Mouse (Mus musculus) CH12.LX (cell line): ENCODE measurements at regions not wholly inside any gene's neighbourhood (a gene's known extent, or its start where the extent isn't known, plus 50 kb on each side); places are given as distances from the start of the nearest gene placed in this dataset.

Experiments
- CTCF ChIP-seq, 2 experiments: IDR thresholded peaks in 1 of 2; conservative IDR thresholded peaks in 1 of 2; 2 replicates each; pipeline ENCODE4 v1.5.1; 2011 to 2012; ENCODE audit warnings: low read depth in 2 of 2, low read length in 2 of 2, improper control_type of control experiment in 1 of 2, inconsistent platforms in 1 of 2, mild to moderate bottlenecking in 1 of 2, moderate library complexity in 1 of 2
- EP300 ChIP-seq: IDR thresholded peaks from 2 replicates; pipeline ENCODE4 v1.6.1; 2011; ENCODE audit warnings: low read length, improper control_type of control experiment
- GABPA ChIP-seq: IDR thresholded peaks from 2 replicates; pipeline ENCODE4 v1.6.1; 2012; ENCODE audit warnings: low read depth, low read length, improper control_type of control experiment, inconsistent platforms; ENCODE audit not compliant: insufficient replicate concordance
- HCFC1 ChIP-seq: IDR thresholded peaks from 2 replicates; pipeline ENCODE4 v1.6.1; 2012; ENCODE audit warnings: low read depth, mild to moderate bottlenecking, inconsistent platforms, low read length, improper control_type of control experiment
- IRF4 ChIP-seq: IDR thresholded peaks from 2 replicates; pipeline ENCODE4 v1.6.1; 2014; ENCODE audit warnings: low read depth, mild to moderate bottlenecking, inconsistent platforms, low read length, improper control_type of control experiment
- JUND ChIP-seq: conservative IDR thresholded peaks from 2 replicates; pipeline ENCODE4 v1.6.1; 2011; ENCODE audit warnings: low read depth, low read length, improper control_type of control experiment
- NELFE ChIP-seq: IDR thresholded peaks from 2 replicates; pipeline ENCODE4 v1.6.1; 2011; ENCODE audit warnings: low read depth, low read length, improper control_type of control experiment
- TCF12 ChIP-seq: IDR thresholded peaks from 2 replicates; pipeline ENCODE4 v1.6.1; 2014; ENCODE audit warnings: low read depth, mild to moderate bottlenecking, inconsistent platforms, low read length, improper control_type of control experiment

DNA sequence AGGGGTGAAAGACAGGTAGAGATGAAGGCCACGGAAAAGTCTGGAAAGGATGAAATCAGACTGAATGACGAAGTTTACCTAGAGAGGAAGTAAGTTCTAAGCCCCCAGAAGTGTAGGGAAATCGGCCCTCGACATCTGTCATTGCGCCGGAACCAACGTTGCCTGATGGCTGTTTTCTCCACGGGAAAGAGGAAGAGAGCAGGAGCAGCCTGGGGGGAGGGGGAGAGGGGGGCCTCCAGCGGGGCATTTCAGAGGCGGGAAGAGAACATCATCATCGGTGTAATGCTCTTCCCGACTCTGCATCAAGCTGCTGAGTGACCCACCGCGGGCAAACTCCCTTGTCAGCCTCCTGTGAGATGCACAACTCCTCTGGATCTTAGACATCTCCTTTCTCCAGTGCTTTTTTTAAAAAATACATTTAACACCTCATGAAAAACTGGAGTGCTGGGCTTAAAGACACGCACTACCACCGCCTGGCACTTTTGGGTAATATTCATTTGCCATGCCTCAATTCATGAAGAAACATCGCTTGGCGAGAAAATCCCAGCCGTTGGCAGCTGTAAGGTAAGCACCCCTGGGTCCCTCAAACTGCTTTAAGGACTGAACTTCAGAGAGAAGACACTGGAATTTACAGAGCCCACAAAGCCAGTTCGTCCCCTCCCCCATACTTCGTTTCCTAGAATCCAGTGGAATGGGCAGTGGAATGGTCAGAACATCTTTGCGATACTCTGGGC, 53.0 kb upstream of the Kras start:
- TF ChIP-seq GABPA (no peak), CTCF (conservative IDR thresholded peaks at IDR 0.05 in 1 of 2, IDR thresholded peaks at IDR 0.05 in 1 of 2; ENCODE audit: low read depth in 2 of 2, low read length in 2 of 2) (no peak), EP300 (no peak), IRF4 (no peak), TCF12 (no peak), NELFE (no peak), JUND (no peak), HCFC1 (no peak)
